Mouse (Mus musculus) adrenal gland, adult (tissue): ENCODE results near the gene Sh3bp2.

Experiments used
- DNase-seq, 2 experiments: peaks; one replicate each; pipeline ENCODE4 v3.0.0; 2022 to 2023; ENCODE audit warnings: low spot score in 1 of 2; ENCODE audit not compliant: inconsistent age in 2 of 2

Sh3bp2 gene

GRCm38 (mm10) chr5:34607100-34607880, 81.7 kb downstream of the Sh3bp2 start:
- no peak for DNase-seq

GRCm38 (mm10) chr5:34608226-34608625, 82.6 kb downstream of the Sh3bp2 start:
- no peak for DNase-seq

GRCm38 (mm10) chr5:34609966-34610365, 84.3 kb downstream of the Sh3bp2 start:
- DNase-seq: no peak
